Mouse (Mus musculus): ENCODE measurements around the gene Eif2d.

GRCm38 (mm10) chr1:131164427-131164826, 11.4 kb downstream of the Eif2d start:
- no peak for TF ChIP-seq CTCF (IDR thresholded peaks at IDR 0.05; ENCODE audit: low read depth)
- no peak for TF ChIP-seq EP300 (IDR thresholded peaks at IDR 0.05; ENCODE audit: low read depth)

Measured in liver, embryonic 14.5 days (tissue).